14 mouse cellular contexts compared by ENCODE assay signal in genomic region chr2:53200164-53200885, GRCm38 (mm10). TPM values are rescaled to one million over a fixed set of nuclear protein-coding genes. Genes with fewer than 3 reads are reported as not detected.
DNase-seq lines count a peak whose midpoint lies in the region; ATAC-seq and TF ChIP-seq lines count a peak whose summit lies in the region.
"Had no signal": no experiment of that assay in that cellular context is flagged by ENCODE, and none has a peak within 500 bp of the region (broad histone marks: within the 10 kb centered on the region; RNA-seq: fewer than 3 reads in every experiment).

No protein-coding gene starts in this region.

- peak; percentile 71 for DNase-seq in ovary, adult 18-20 months (ENCODE audit: low spot score)
- no peak for DNase-seq in ovary, postnatal 10 days (ENCODE audit: low spot score)
- DNase-seq in adrenal gland, adult 2 months, result peak; percentile 80
- no peak for DNase-seq in retina, postnatal 1 day
- DNase-seq: cerebellum, adult 9-10 months; heart, postnatal 14 days; lung, postnatal 14 days had no signal

- H3K36me3 ChIP-seq in myocyte (ENCODE audit: control insufficient read depth, insufficient read depth), result peaks cover 5% of the 10 kb centered on the region
- H3K36me3 ChIP-seq: neural tube, embryonic 15.5 days had no signal

- H3K27me3 ChIP-seq in myocyte (ENCODE audit: control insufficient read depth, insufficient read depth, insufficient read length), result no peaks in the 10 kb centered on the region
- H3K27me3 ChIP-seq: neural tube, embryonic 15.5 days had no signal

- no peak for TF ChIP-seq POLR2A in myocyte (IDR thresholded peaks at IDR 0.05; ENCODE audit: insufficient read length, low read depth)

- H3K4me3 ChIP-seq in myocyte, result no peak overlapping the region
- H3K4me3 ChIP-seq: embryonic facial prominence, embryonic 10.5 days; layer of hippocampus, adult 2 months; neural tube, embryonic 15.5 days had no signal

- ATAC-seq in common myeloid progenitor, adult 5-6 weeks (replicated peaks; ENCODE audit: low read depth, poor library complexity, severe bottlenecking), result peak; percentile 75
- no peak for ATAC-seq in erythroid progenitor cell, adult 5-6 weeks (replicated peaks; ENCODE audit: low FRiP score, poor library complexity, severe bottlenecking)
- ATAC-seq: hindbrain, postnatal 0 days had no signal

- peak overlapping the region; percentile 29 for H3K4me2 ChIP-seq in myocyte (ENCODE audit: low read depth)
- H3K4me2 ChIP-seq: neural tube, embryonic 15.5 days had no signal

- H3ac ChIP-seq in myocyte (ENCODE audit: control insufficient read depth, insufficient read length), result no peak overlapping the region

- H3K79me2 ChIP-seq in myocyte (ENCODE audit: control insufficient read depth, insufficient read depth), result peaks cover 24% of the 10 kb centered on the region

TF ChIP-seq in myocyte, 11 proteins besides CTCF, POLR2A, EP300 and RAD21:
- TF ChIP-seq SRF (IDR thresholded peaks at IDR 0.05; ENCODE audit: control insufficient read depth, insufficient read length, low read depth) (no peak), MYOG (IDR thresholded peaks at IDR 0.05; ENCODE audit: control insufficient read depth in 1 of 3, insufficient read depth in 1 of 3, insufficient read length in 2 of 3, low read depth in 2 of 3) (no peak), CEBPB (IDR thresholded peaks at IDR 0.05; ENCODE audit: insufficient read depth, poor library complexity, severe bottlenecking) (no peak), TCF12 (IDR thresholded peaks at IDR 0.05; ENCODE audit: insufficient read depth, poor library complexity, severe bottlenecking) (no peak), MAX (IDR thresholded peaks at IDR 0.05; ENCODE audit: low read depth) (no peak), USF1 (IDR thresholded peaks at IDR 0.05; ENCODE audit: low read depth) (no peak), MYOD1 (IDR thresholded peaks at IDR 0.05; ENCODE audit: control insufficient read depth in 1 of 3, insufficient read length in 2 of 3, low read depth in 2 of 3) (no peak), REST (IDR thresholded peaks at IDR 0.05; ENCODE audit: insufficient read depth, insufficient read length) (no peak), POLR2AphosphoS2 (IDR thresholded peaks at IDR 0.05; ENCODE audit: insufficient read length, low read depth) (no peak), E2F4 (IDR thresholded peaks at IDR 0.05; ENCODE audit: insufficient read depth) (no peak), TCF3 (IDR thresholded peaks at IDR 0.05; ENCODE audit: insufficient read length, low read depth) (no peak)

RNA-seq across cellular contexts. Expression of gene Arl6ip6, which starts 8.8 kb away (rescaled TPM):
- total RNA-seq in adrenal gland, adult 2 months (2021), result 10 to 100 TPM; 22.2 to 22.7 TPM
- 9.9 and 10.1 TPM in 2 replicates for polyA plus RNA-seq in adrenal gland, adult 2 months (2012; rRNA removed)
- total RNA-seq in common myeloid progenitor, adult 5-6 weeks (2017), result 43.7 and 56.6 TPM in 2 replicates
- polyA plus RNA-seq in myocyte (2012; fragmentation: generic; extraction: Trizol), result 8.0 TPM
- 46.9 and 60.8 TPM in 2 replicates for total RNA-seq in erythroid progenitor cell, adult 5-6 weeks (2015; ENCODE audit: low replicate concordance)
- total RNA-seq in erythroid progenitor cell, adult 5-6 weeks (2017; ENCODE audit: low replicate concordance), result 32.6 and 49.7 TPM in 2 replicates

RNA-seq across cellular contexts. Expression of gene Prpf40a, which starts 9.2 kb away (rescaled TPM):
- total RNA-seq in adrenal gland, adult 2 months (2021), result 10 to 100 TPM; 67.6 to 90.0 TPM
- 15.8 and 18.6 TPM in 2 replicates for polyA plus RNA-seq in adrenal gland, adult 2 months (2012; rRNA removed)
- 251 and 305 TPM in 2 replicates for total RNA-seq in common myeloid progenitor, adult 5-6 weeks (2017)
- 14.2 TPM for polyA plus RNA-seq in myocyte (2012; fragmentation: generic; extraction: Trizol)
- total RNA-seq in erythroid progenitor cell, adult 5-6 weeks (2015; ENCODE audit: low replicate concordance), result 63.1 and 83.8 TPM in 2 replicates
- 80.0 and 130 TPM in 2 replicates for total RNA-seq in erythroid progenitor cell, adult 5-6 weeks (2017; ENCODE audit: low replicate concordance)

Comparison
In these comparisons a context has a peak if more than half of its experiments do, and no peak if none do; other contexts are left out.
1. DNase-seq: peak in ovary, adult 18-20 months (single experiment) and adrenal gland, adult 2 months (single experiment); none in ovary, postnatal 10 days (single experiment) and retina, postnatal 1 day (single experiment).